Mouse (Mus musculus) G1E (cell line): ENCODE measurements around the gene Cobll1. TPM values are rescaled to one million over a fixed set of nuclear protein-coding genes. Genes with fewer than 3 reads are reported as not detected.

ENCODE experiments used
- ATAC-seq: 2 replicates; pipeline ENCODE4 v1.8.0; 2016; ENCODE audit warnings: mild to moderate bottlenecking; ENCODE audit not compliant: insufficient number of reproducible peaks, poor library complexity, low FRiP score, severe bottlenecking; ENCODE audit errors: extremely low read depth
- DNase-seq: peaks from one replicate; pipeline ENCODE4 v3.0.0; 2012; ENCODE audit warnings: low spot score
- H3K27me3 ChIP-seq: 2 replicates; pipeline ENCODE4 v1.6.1; 2012; ENCODE audit warnings: mild to moderate bottlenecking, low read length, inconsistent platforms; ENCODE audit not compliant: insufficient read depth
- H3K36me3 ChIP-seq: replicated peaks from 2 replicates; pipeline ENCODE3; 2012; ENCODE audit warnings: mild to moderate bottlenecking, inconsistent platforms
- H3K4me1 ChIP-seq: 2 replicates; pipeline ENCODE4 v1.6.1; 2012; ENCODE audit warnings: low read depth, low read length, inconsistent platforms, mixed read lengths; ENCODE audit not compliant: insufficient read depth
- H3K4me3 ChIP-seq: 2 replicates; pipeline ENCODE4 v1.5.1; 2012; ENCODE audit warnings: low read depth, mild to moderate bottlenecking, inconsistent platforms, low read length, moderate library complexity, mixed read lengths
- H3K9me3 ChIP-seq: replicated peaks from 2 replicates; pipeline ENCODE4 v1.6.1; 2012; ENCODE audit warnings: inconsistent platforms
- CTCF ChIP-seq: IDR thresholded peaks from 2 replicates; pipeline ENCODE4 v1.5.1; 2012; ENCODE audit warnings: low read depth, low read length, inconsistent platforms, mixed read lengths
- GATA1 ChIP-seq: IDR thresholded peaks from 2 replicates; pipeline ENCODE4 v1.6.1; 2012; ENCODE audit warnings: borderline replicate concordance, low read length, inconsistent platforms, mixed read lengths
- GATA2 ChIP-seq: IDR thresholded peaks from 2 replicates; pipeline ENCODE4 v1.6.1; 2012; ENCODE audit warnings: low read depth, low read length, inconsistent platforms, borderline replicate concordance
- POLR2AphosphoS5 ChIP-seq: IDR thresholded peaks from 2 replicates; pipeline ENCODE4 v1.6.1; 2012; ENCODE audit warnings: low read depth, low read length, inconsistent platforms; ENCODE audit not compliant: insufficient replicate concordance
- TAL1 ChIP-seq: conservative IDR thresholded peaks from 2 replicates; pipeline ENCODE4 v1.6.1; 2012; ENCODE audit warnings: low read depth, low read length, inconsistent platforms, mixed read lengths
- polyA plus RNA-seq: library from polyadenylated mRNA; stranded (reverse); fragments of >175 nt; gene quantifications from 2 replicates; pipeline ENCODE4 v1.2.3, GENCODE M21; 2012
- total RNA-seq, 2 experiments: library from RNA; stranded (forward) in 1 of 2; stranded (reverse) in 1 of 2; fragments of 200-1000 nt in 1 of 2; fragments of >200 nt in 1 of 2; fragmentation: Nextera tagmentation in 1 of 2; gene quantifications; 2 replicates each; pipeline ENCODE4 v1.2.3; 2014 to 2017

Gene Cobll1
- total and polyA plus RNA-seq, 3 experiments: 0.11 to 1.9 TPM; not detected in 1

DNA sequence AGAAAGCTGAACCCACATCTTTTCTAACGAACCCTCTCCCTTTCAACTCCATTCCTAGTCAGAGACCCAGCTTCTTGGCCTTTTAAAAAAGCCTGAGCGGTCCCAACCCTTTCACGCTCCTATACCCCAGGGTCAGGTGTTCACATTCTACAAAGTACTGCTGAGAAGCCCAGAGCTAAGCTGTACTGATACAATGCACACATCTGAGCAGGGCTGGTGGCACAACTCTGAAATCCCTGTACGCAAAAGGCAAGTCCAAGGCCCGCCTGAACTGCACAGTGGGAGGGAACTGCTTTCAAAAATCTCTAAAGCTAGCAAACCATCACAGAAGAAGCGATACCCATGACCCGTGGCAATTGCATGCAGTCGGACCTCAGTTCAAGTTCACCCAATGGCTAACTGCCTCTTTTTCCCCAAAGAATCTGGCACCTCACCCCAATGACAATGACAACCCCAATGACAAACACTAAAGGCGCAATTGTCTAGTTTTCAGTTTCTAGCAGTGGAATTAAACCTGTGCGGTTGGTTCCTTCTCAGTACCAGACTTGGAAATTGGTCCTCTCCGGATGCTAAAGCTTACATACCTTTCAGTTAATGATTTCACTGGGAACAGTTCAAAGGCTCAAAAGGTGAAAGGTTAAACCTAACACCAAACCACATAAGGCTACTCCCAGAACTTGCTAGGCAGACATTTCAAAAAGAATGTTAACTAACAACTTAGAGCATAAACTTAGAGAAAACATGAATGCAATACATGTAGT is 19.6 kb downstream of the Cobll1 start:
- Histone ChIP-seq H3K36me3 (no peaks in the 10 kb centered on the region), H3K27me3 (no peaks in the 10 kb centered on the region), H3K9me3 (peaks cover 27% of the 10 kb centered on the region), H3K4me1 (no peaks in the 10 kb centered on the region), H3K4me3 (no peak overlapping the region)
- no peak for TF ChIP-seq TAL1
- no peak for TF ChIP-seq GATA2
- no peak for TF ChIP-seq POLR2AphosphoS5
- TF ChIP-seq GATA1: no peak
- TF ChIP-seq CTCF: no peak
- ATAC-seq: no peak
- no peak for DNase-seq

DNA sequence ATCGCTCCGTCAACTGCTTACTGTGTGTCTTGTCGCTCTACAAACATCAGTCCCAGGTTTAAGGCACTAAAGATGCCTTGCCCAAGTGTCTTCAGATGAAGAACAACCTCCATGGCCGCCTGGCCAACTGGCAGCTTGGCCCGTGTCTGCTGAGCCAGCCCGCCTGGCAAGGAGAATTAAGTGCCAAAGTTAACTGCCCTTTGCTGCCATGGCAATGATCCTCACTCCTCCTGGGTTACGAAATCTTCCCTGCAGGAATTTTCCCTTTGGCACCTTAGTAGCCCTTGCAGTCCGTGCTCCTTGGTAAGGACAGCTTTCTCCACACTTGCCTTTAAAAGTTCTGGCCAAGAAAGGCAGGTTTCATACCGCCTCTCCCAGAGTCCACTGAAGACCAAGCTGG is 20.9 kb downstream of the Cobll1 start:
- TF ChIP-seq GATA2: no peak
- no peak for TF ChIP-seq TAL1
- no peak for TF ChIP-seq CTCF
- no peak for TF ChIP-seq GATA1
- no peak for TF ChIP-seq POLR2AphosphoS5
- DNase-seq (no peak), ATAC-seq (no peak)
- Histone ChIP-seq H3K27me3 (no peaks in the 10 kb centered on the region), H3K4me3 (no peak overlapping the region), H3K4me1 (no peaks in the 10 kb centered on the region), H3K36me3 (no peaks in the 10 kb centered on the region), H3K9me3 (peaks cover 29% of the 10 kb centered on the region)

DNA sequence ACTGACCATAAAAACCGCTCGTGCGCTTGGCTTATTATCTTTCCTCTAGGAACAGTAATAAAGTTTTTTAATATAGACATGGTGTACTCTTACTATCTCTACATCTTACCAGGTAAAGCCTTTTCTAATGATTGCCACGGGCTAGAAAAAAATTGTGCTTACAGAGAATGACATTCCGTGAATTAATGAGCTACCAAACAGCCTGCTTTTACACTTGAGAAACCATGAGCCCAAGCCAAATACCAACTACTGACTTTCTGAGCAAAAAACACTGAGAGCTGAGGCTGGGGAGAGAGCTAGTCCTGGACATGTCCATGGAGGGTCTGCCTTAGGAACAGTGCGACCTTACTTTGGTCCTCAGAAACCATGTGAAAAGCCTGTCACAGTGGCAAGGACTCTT is 21.5 kb downstream of the Cobll1 start:
- Histone ChIP-seq H3K27me3 (no peaks in the 10 kb centered on the region), H3K4me3 (no peak overlapping the region), H3K9me3 (peaks cover 24% of the 10 kb centered on the region), H3K4me1 (no peaks in the 10 kb centered on the region), H3K36me3 (no peaks in the 10 kb centered on the region)
- ATAC-seq: no peak
- TF ChIP-seq GATA2: no peak
- no peak for TF ChIP-seq POLR2AphosphoS5
- no peak for TF ChIP-seq CTCF
- no peak for TF ChIP-seq TAL1
- no peak for TF ChIP-seq GATA1
- DNase-seq: no peak

DNA sequence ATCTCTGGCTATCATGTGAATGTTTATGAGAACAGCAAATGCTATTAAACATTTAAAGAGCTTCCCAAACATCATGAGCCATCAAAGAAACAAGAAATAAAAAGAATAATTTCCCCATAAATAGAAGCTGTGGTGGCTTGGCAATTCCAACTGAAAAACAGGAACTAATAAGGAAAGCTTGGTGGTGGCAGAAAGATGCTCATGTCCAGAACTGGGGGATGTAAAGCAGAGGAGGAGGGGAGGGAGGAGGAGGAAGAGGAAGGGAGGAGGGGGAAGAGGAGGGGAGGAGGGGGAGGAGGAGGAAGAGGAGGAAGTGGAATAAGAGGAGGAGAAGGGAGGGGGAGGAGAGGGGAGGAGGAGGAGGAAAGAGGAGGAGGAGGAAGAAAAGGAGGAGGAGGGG is 23.0 kb downstream of the Cobll1 start:
- no peak for ATAC-seq
- DNase-seq: no peak
- no peaks in the 10 kb centered on the region for H3K4me1 ChIP-seq
- H3K36me3 ChIP-seq: no peaks in the 10 kb centered on the region
- TF ChIP-seq GATA1 (no peak), CTCF (no peak), POLR2AphosphoS5 (no peak), GATA2 (no peak), TAL1 (no peak)
- H3K9me3 ChIP-seq: peaks cover 15% of the 10 kb centered on the region
- no peak overlapping the region for H3K4me3 ChIP-seq
- H3K27me3 ChIP-seq: no peaks in the 10 kb centered on the region

DNA sequence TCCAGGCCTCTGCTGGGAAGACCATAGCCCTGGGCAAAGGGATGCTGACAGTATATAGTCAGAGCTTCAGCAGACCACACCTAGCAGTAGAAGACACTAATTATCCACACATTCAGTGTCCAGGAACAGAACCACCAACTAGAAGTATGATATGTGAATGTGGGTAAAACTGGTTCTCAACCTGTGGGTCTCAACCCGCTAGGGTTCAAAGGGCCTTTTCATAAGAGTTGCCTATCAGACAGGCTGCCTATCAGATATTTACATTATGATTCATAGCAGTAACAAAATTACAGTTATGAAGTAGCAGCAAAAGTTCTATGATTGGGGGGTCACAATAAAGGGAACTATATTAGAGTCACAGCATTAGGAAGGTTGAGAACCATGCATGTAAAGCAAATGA is 24.6 kb downstream of the Cobll1 start:
- peaks cover 12% of the 10 kb centered on the region for H3K9me3 ChIP-seq
- no peak for TF ChIP-seq POLR2AphosphoS5
- no peak for TF ChIP-seq GATA2
- no peak for TF ChIP-seq CTCF
- no peak for TF ChIP-seq GATA1
- TF ChIP-seq TAL1: no peak
- H3K36me3 ChIP-seq: no peaks in the 10 kb centered on the region
- H3K4me1 ChIP-seq: no peaks in the 10 kb centered on the region
- no peaks in the 10 kb centered on the region for H3K27me3 ChIP-seq
- no peak for ATAC-seq
- no peak for DNase-seq
- H3K4me3 ChIP-seq: no peak overlapping the region

DNA sequence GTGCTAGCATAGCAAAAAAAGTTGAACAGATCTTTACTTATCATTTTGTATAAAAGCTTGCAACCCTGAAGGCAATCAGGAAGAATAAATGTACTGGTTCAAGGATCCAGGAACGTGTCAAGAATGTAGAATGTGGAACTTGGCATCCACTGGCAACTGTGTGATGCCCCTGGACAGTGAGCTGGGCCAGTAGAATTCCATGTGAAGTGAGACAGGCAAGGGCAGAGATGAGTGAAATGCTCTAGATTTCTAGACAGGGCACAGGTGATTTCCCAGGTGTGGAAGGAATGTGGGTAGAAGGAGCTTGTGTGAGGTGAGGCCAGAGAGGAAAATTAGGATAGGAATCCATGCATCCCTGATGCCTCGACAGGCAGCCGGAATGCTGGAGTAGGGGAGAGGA is 25.5 kb downstream of the Cobll1 start:
- Histone ChIP-seq H3K27me3 (no peaks in the 10 kb centered on the region), H3K36me3 (no peaks in the 10 kb centered on the region), H3K9me3 (peaks cover 12% of the 10 kb centered on the region), H3K4me1 (no peaks in the 10 kb centered on the region), H3K4me3 (no peak overlapping the region)
- DNase-seq (no peak), ATAC-seq (no peak)
- TF ChIP-seq CTCF (no peak), TAL1 (no peak), GATA2 (no peak), POLR2AphosphoS5 (no peak), GATA1 (no peak)

DNA sequence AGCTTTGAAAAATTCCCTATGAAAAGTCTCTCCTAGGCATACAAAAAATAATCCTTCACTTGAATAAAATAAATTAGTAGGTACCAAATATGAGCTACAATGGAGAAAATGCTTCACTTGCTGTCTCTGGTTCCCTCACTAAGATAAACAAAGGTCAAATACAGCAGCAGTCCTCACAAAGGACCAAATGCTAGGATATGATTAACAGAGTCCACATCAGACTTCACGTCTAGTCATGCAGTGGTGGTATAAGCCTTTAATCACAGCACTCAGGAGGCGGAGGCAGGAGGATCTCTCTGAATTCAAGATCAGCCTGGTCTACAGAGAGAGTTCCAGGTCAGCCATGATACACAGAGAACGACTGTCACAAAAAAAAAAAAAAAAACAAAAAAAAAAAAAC is 27.6 kb downstream of the Cobll1 start:
- no peaks in the 10 kb centered on the region for H3K27me3 ChIP-seq
- H3K36me3 ChIP-seq: no peaks in the 10 kb centered on the region
- TF ChIP-seq TAL1 (no peak), CTCF (no peak), GATA1 (no peak), POLR2AphosphoS5 (no peak), GATA2 (no peak)
- H3K4me1 ChIP-seq: no peaks in the 10 kb centered on the region
- DNase-seq (no peak), ATAC-seq (no peak)
- H3K9me3 ChIP-seq: peaks cover 11% of the 10 kb centered on the region
- no peak overlapping the region for H3K4me3 ChIP-seq
